Mouse (Mus musculus): Measurements from ENCODE around the gene Klf7.

DNA sequence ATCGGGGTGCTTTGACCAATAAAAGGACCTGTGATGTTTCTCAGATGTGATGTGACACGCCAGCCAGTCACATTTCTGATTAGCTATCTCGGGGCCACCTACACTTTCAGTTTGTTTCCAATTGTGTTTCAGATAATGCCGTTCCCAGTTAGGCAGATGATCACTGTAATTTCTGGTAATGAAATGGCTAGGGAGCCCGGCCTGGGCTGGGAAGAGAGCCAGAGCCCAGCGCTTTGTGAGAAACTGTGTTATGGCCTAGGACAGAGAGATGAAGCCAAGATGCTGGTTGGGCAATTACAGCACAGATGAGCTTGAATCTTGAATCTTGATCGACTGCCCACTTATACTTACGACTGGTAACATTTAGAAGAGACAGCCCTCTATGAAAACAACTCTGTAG lies 122.6 kb downstream of the Klf7 start:
- TF ChIP-seq CTCF (IDR thresholded peaks at IDR 0.05; ENCODE audit: borderline replicate concordance, control insufficient read depth, extremely low read depth, insufficient read depth, low read length, poor library complexity) (no peak), POLR2A (IDR thresholded peaks at IDR 0.05; ENCODE audit: control insufficient read depth, extremely low read depth, insufficient read depth, low read length, poor library complexity) (no peak)

Data from thymus, adult 2 months (tissue).